Mouse (Mus musculus): Measurements from ENCODE around the gene Tbata.

The Tbata gene

DNA sequence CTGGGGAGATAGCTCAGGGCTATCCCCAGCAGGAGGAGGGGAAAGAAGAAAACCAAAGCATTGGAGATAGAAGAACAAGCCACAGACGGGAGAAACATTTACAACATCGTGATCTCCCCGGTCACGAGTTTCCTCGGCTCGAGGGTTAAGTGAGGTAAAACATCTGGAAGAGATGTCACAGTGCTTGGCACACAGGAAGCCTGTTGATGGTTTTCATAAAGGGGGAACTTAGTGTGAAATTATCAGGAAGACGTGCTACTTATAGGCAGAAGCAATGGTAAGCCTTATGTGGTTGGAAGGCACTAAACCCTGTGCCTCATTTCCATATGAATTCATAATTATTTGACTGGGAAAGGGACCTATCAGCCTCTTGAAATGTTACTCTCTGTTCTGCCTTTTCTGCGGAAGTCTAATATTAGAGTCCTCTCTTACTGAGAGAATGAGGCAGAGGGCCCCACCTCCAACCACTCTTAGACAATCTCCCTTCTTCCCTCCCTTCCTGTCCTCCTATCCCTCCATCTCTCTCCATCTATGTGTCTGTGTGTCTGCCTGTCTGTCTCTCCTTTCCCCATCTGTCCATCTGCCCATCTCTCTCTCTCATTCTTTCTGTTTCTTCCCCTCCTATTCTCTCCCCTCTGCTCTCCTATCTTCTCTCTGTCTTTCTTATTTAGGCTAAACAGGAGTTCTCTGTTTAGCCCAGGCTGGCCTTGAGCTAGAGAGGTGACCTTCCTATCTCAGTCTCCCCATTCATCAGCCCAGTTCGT is 4.2 kb upstream of the Tbata start:
- DNase-seq (ENCODE audit: low spot score) = no peak

DNA sequence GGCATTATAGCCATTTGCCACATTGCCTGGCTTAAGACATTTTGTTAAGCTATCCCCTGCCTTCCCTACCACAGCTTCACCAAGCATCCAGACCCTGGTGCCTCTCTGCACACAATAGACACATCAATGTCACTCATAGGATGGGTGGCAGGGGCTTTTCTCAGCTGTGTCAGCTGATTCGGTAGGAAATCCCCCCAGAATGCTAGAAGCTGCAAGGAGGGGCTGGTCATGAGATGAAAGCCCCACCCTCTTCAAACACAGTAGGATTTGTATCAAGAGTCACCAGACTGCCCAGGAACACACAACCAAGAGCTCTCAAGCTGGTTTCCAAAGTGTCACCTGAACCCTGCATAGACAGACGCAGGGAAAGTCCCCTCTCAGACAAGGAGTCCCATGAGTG is 3.4 kb upstream of the Tbata start:
- no peak for DNase-seq (ENCODE audit: low spot score)

DNA sequence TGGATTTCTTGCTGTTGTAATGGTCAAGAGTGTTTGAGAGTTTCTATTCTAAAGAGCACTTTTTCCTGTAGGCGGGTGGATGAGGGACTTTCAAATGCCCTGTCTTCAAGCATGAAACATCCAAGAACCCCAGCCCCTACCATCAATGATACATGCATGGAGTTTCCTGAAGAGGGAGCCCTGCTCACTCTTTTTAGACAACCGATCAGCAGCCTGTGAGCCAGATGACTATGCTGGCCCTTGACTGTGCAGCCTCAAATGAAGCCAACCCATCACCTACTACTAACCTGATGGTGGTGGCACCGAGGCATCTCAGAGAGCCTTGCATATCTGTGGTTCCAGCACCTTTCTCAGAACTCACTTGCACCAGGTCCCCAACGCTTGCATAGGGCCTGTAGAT is 742 bp downstream of the Tbata start:
- DNase-seq (ENCODE audit: low spot score) = no peak

DNA sequence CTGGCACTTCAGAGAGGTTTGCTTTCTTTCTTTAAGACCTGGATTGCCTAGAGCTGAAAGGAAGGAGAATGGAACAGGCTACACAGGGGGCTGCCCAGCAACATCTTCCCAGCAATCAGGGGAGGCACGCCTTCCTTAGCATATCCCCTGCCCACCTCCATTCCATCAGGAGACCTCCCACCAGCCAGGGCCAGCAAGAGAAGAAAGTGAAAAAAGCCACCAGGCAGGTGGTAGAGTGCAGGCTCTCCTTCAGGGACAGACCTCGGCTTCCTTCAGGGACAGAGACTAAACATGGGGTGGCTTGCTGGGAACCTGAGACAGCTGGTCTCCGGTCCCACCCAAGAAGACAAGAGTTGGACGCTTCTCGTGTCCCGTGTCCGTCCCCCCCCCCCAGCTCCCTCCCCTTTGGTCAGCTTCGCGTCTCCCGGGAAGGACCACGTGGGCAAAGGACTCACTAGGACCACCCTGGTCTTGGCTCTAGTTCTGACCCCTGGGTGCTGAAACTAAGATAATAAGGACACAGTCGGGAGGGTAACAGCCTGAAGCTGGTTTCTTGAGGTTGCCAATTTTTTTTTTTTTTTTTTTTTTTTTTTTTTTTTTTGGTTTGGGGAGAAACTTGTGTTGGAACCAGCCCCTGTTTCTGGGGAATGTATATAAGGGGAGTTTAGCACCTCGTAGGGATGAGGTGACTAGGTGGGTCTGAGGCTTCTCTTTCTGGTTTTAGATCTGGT is 3.1 kb downstream of the Tbata start:
- no peak for DNase-seq (ENCODE audit: low spot score)

DNA sequence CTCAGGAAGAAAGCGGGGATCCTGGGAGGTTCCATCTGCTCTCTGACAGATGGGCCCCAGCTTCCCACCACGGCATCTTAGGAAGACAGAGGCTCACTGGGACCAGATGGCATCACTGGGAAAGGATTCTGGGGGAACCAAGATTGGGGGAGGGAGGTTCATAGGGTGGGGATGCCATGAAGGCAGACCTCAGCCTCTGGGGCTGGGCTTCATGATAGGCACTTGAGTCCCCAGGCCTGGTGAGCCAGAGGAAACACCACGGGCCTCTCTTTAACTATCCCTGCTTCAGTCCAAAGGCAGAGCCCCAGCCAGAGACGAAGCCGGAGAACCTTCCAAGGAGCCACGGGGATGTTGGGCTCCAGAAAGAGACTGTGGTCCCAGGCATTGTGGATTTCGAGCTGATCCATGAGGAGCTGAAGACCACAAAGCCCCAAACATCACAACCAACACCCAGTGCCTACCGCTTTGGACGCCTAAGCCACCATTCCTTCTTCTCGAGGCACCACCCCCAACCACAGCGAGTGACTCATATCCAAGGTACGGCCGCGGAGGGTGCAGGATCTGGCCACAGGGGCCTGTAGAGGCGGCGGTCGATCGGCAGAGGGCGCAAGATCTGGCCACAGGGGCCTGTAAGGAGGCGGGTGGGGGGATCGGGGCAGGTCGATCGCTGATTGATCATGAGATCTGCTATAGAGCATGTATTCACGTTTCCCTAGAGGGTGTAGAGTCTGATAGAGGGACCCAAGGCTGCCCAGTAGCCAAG is 3.9 kb downstream of the Tbata start:
- DNase-seq (ENCODE audit: low spot score) = peak; percentile 70

DNA sequence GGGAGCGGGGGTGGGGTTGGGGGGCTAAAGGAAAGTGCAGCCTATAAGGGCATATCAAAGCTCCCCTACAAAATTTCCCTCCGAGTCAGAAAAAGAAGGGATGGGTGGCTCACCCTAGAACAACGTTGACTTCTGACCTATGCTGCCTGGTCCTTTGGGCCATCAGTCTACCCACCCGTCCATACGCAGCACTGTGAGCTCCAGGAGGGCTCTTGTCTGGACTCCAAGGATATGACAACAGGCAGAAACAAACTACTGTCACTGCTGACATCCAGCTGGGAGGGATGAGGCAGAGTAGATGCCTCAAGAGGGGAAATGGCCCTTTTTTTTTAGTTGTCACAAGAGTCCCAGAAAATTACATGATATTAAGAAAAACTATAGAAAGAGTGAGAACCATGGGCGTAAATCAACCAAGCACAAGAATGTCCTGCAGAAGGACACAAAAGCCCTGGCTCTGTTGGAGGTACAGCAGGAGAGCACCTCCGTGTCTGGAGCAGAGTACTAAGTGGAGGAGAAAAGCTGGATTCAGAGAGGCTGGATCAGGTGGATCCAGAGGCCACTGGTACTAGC is 4.6 kb downstream of the Tbata start:
- no peak for DNase-seq (ENCODE audit: low spot score)

DNA sequence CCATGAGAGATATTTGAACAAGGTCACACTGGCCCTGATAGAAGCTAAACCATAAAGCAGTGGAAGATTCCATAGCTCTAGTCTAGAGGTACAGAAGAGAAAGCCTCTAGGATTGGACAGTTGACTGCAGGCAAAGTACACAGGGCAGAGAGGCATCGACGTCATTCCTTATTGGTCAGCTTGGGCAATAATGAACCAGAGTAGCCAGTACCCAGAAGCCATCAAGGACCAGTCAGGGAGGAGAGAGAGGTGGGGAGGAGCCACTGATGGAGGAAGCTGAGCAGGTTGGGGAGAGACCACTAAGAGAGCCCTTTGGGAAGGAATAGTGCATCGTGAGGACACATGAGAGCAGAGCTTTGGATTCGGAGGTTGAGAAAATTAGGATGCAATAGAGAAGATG is 6.0 kb downstream of the Tbata start:
- DNase-seq (ENCODE audit: low spot score) = no peak

DNA sequence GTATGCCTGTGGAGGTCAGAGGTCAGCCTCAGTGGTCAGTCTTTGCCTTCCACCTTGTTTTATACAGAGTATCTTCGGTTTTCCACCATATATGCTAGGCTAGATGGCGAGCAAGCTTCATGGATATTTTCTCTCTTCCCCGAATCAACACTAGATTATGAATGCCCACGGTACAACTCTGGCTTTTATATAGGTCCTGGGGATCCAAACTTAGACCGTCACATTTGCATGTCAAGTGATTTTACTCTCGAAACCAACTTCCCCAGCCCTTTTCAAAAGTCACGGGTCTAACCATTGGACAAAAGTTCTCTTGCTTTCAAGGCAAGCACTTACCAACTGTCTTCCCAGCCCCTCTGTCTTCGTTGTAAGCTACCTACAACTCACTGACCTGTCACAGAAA is 6.9 kb downstream of the Tbata start:
- no peak for DNase-seq (ENCODE audit: low spot score)

DNA sequence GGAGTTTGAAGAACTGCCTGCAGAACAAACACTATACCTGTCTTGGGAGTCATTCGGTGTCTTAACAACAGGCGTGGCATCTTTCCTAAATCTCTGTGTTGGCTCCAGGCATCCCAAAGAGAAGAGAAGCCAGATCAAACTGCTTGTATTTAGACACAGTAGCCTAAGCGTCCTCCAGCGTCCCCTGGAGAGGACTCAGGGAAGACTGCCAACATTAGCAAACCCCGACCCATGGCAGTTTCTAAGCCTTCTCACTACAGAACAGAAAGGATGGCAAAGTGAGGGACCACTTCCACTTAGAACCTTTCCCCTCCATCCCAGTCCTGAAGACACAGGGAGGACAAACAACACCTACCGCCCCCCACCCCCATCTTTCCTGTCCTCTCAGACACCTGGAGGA is 8.2 kb downstream of the Tbata start:
- DNase-seq (ENCODE audit: low spot score) = no peak

DNA sequence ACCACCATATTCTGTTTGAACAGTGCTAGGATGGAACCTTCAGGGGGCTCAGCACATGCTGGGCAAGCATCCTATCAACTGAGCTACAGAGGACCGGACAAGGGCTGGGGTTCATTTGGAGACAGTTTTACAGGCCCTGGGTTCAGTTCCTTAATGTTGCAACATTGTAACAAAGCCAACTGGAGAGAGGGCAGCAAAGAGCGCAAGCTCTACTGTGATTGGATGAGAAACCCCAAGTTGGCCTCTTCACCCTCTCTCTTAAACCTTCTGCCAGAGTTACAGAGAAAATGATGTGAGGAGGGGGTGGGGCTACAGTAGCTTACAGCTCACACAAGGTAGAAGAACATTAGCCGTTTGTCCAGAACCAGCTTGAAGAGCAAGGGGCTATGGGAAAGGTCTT is 15.2 kb downstream of the Tbata start:
- no peak for DNase-seq (ENCODE audit: low spot score)

DNA sequence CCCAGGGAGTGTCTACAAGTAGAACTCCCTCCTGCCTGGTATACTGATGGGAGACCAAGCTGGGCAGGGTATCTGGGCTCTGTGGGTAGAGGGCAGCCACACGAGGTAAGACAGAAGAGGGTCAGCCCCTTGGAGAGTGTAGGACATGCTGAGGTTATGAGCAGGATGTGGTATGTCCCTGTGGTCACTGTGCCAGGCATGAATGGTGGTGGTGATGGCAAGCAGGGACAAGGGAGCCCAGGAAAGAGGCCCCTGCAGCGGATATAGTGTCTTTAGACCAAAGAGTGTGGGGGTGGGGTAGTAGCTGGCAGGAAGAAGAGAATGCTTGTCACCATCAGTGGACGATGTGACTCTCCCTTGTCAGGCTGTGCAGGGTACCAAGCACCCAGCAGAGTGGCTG is 16.3 kb downstream of the Tbata start:
- DNase-seq (ENCODE audit: low spot score) = no peak

DNA sequence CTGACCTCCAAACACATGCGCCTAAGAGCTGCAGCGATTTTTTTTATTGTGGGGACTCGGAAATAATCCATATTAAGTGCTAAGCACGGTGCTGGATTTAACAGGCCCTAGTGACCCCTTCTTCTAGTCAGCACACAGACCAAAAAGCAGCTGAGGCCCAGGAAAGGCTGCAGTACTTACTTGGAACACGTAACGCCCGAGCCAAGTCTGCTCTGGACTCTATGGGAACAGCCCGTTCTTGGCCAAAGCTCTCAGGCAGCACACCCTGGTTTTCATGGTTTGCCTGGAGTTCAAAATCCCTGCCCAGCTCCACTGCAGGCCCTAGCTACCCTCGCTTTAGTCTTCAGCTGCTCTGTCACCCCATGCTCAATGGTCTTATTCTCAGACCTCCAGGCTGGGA is 22.9 kb downstream of the Tbata start:
- DNase-seq (ENCODE audit: low spot score) = no peak

DNA sequence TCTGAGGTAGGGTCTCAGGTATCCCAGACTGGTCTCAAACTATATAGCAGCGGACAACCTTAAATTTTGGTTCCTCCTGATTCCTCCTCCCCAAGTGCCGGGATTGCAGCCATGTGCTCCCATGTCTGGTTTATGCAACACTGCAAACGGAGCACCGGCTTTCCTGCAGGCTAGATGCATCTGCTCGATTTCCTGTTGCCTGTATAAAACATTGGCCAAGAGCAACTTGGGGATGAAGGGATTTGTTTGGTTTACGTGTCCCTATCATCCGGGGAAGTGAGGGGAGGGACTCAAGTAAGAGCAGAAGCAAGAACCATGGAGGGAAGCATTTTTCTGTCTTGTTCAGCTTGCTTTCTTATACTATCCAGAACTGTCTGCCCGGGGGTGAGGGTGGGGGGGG is 23.5 kb downstream of the Tbata start:
- DNase-seq (ENCODE audit: low spot score) = no peak

DNA sequence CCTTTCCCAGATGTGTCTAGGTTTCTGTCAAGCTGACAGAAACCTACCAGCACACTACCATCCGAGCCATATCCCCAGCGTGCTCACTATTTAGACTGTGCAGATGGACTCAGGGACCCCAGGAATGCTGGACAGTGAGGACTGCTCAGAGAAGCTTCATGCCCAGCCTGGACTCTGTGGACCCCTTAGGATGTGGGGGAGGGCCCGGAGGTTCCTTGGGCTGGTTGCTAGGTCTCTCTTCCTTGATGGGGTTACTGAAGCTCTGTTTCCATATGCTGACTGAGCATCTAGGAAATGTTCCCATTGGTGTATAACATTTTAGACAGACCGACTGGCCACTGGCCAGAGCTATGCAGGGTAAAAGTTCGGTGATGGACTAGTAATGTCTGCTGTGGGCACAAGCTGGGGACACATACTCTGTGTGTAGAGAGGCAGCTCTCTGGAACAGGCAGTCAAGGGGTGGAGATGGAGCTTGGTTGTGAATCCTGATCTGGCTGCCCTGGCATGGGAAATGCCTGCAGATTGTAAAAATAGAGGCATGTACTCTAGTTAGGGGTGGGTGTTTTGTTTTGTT is 24.1 kb downstream of the Tbata start:
- no peak for DNase-seq (ENCODE audit: low spot score)

DNA sequence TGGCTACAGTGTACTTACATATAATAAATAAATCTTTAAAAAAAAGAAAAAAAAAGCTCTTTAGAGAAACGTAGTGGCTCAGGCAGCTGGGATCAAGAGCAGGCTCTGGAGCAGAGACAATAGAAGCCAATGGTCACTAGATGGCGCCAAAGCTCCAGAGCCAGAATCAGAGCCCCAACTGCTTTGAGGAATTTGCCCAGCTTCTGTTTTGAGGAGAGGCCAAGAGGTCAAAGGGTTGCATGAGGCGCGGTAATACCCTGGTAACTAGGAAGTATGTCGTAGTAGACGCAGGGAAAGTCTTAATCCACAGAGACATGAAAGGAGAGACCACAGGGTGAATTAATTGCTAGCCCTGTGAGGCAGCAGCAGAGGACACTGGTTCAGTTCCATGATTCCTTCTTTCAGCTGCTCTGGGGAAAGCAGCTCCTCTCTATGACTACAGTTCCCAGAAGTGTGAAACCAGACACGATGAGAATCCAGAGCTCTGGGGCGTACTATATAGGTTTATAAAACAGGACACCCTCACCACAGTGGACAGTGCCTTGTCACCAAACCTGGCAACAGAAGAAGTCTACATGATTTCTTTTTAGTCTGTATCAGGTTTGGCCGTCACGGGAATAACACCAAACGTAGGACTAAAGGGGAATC is 27.9 kb downstream of the Tbata start:
- DNase-seq (ENCODE audit: low spot score) = peak; percentile 96

DNA sequence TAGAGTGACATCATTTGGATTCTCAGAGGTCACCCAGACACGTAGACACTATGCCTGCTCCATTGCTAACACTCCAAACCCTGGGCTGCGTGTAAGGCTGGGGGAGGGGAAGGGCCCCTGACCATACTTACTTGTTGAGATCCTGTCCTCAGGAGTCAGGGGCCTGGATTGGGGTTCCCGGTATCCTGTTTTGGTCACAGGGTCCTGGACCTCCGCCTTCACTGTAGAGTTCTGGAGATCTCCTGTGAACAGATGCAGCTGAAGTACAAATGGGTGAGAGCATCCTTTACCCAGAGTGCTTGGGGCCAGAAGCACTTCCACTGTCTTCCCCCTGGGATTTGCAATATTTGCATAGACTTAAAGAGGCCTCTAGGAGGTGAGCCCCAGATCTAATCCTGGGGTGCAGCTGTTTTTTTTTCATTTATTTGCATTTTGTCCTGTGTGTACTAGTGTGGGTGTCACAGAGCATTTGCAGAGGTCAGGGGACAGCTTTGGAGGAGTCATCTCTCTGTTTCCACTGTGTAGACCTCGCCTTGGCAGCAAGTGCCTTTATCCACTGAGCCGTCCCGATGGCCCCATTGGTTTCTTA is 28.6 kb downstream of the Tbata start:
- DNase-seq (ENCODE audit: low spot score) = no peak

DNA sequence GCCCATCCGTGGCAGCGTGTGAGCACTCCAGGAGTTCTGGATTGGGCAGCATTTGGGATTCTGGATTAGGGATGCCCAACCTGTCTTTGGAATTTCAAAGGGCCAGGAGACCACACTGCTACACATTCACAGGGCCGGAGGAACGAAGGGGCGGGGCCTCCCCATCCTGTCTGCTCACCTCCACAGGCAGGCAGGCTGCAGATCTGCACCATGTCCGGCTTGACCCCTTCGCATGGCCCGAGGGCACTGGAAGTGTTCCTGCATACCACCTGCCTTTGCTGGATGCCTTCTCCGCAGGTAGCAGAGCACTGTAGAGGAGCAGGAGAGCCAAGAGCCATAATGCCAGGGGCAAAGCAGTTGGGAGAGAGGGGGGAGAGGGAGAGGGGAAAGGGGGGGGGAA is 29.2 kb downstream of the Tbata start:
- DNase-seq (ENCODE audit: low spot score) = peak; percentile 30

DNA sequence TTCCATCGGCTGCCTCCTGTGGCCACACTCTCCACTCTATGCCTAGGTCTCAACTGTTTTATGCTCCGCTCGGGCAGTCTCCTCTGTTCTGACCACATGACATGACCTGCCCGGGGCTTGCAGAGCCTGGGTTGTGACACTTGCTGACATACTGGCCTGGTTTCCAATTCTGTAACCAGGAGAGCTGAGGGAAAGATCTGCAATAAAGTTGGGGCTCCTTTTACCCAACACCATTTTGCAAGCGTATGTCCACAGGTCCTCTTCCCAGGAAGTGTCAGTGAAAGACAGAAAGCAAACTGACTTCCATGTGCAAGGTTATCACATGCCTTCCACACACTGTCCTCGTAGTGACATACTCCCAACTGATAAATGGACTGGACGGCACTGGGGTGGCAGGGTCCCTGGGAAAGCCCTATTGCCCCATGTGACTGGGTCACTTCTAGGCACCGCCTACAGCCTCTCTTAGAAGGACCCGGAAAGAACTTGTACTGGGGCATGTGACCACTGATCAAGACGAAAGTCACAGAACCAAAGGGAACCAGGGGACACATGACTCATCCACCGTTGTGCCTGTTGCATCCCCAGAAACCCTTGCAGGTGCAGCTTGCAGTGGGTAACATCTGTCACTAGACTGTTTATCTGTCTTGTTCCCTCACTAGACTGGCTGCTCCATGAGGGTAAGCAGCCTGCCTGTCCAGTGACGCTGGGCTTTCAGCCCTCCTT is 30.0 kb downstream of the Tbata start:
- no peak for DNase-seq (ENCODE audit: low spot score)

DNA sequence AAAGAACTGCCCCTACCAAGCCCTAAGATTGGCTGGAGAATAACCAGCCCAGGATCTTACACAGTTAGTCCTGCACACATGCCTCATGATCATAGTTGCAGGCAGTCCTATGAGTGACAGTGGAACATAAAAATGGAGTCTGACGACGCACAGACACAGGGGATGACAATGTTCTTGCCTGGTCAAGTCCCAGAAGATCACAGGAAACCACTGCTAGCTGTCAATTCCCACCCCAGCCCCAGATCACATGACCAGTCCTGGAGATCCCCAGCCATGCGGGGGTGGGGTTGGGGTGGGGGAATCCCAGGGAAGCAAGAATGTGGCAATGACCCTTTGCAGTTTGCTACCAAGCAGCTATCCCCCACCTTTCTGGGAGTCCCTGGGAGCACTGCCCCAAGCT is 32.2 kb downstream of the Tbata start:
- no peak for DNase-seq (ENCODE audit: low spot score)

DNA sequence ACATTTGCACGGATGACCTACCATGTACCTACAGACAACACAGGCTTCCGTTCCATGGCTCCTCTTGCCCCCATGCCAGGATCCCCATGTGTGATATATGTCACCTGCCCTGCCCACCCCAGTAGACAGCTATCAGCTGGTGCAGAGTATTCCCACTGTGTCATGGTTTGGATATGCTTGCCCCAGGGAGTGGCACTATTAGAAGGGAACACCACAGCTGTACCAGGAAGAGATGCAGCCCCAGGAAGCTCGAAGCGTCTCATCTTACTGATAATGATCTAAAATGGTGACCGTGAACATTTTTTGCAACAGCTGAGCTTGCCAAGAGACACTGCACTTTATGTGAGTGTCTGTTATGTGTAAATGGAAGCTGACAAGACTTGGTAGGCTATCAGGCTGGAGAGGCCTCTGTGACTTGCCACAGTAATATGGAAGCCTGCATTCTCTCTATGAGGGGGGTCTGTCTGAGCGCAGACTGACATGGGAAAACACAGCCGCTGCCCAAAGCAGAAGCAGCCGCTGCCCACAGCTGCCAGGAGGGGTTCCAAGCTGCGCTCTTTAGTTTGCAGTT is 36.4 kb downstream of the Tbata start:
- DNase-seq (ENCODE audit: low spot score) = no peak

Measured in embryo, embryonic 10 days (tissue).